In genomic region chr13:16756264-16756663, GRCm38 (mm10) we compare ENCODE assay signal across 24 mouse cellular contexts.
DNase-seq lines count a peak whose midpoint lies in the region; ATAC-seq and TF ChIP-seq lines count a peak whose summit lies in the region.
"Had no signal": no experiment of that assay in that cellular context is flagged by ENCODE, and none has a peak within 500 bp of the region (broad histone marks: within the 10 kb centered on the region; RNA-seq: fewer than 3 reads in every experiment).

No protein-coding gene starts in this region.

- no peak for TF ChIP-seq CTCF in brain, embryonic 14.5 days (IDR thresholded peaks at IDR 0.05; ENCODE audit: borderline replicate concordance, extremely low read depth, insufficient read depth, insufficient read length)

- ATAC-seq in embryonic facial prominence, embryonic 14.5 days (ENCODE audit: low read depth): no peak
- no peak for ATAC-seq in kidney, embryonic 14.5 days (ENCODE audit: low FRiP score, low TSS enrichment)
- ATAC-seq in erythroid progenitor cell, adult 5-6 weeks (replicated peaks; ENCODE audit: low FRiP score, poor library complexity, severe bottlenecking): no peak
- ATAC-seq: inflammation-experienced regulatory T-cells, adult 6 months; liver, embryonic 12.5 days; midbrain, embryonic 13.5 days had no signal

- peak; percentile 46 for DNase-seq in embryonic facial prominence, embryonic 14.5 days (ENCODE audit: low spot score)
- no peak for DNase-seq in embryonic facial prominence, embryonic 10.5 days (ENCODE audit: low spot score)
- peak; percentile 3 for DNase-seq in kidney, adult 9 months
- peak; percentile 66 for DNase-seq in brain, embryonic 14.5 days (ENCODE audit: low read depth)
- peak; percentile 4 to 8 for DNase-seq in kidney, postnatal 36 days
- DNase-seq: adrenal gland, postnatal 36 days; cerebellum, adult 11 months; cerebellum, adult 9-11 months; gastrocnemius, postnatal 14 days; heart, adult 18-20 months; heart, postnatal 14 days; lung, adult 2 months; thymus, adult 18-20 months; thymus, postnatal 36 days had no signal

- peaks cover 4% of the 10 kb centered on the region for H3K4me1 ChIP-seq in embryonic facial prominence, embryonic 14.5 days (ENCODE audit: control insufficient read depth, insufficient read depth, low read length)
- H3K4me1 ChIP-seq in embryonic facial prominence, embryonic 10.5 days: no peaks in the 10 kb centered on the region
- no peaks in the 10 kb centered on the region for H3K4me1 ChIP-seq in kidney, embryonic 14.5 days (ENCODE audit: control insufficient read depth, insufficient read depth, low read length)
- H3K4me1 ChIP-seq: heart, embryonic 12.5 days; hindbrain, embryonic 12.5 days; limb, embryonic 13.5 days; liver, embryonic 12.5 days; megakaryocyte, embryonic 14.5 days; midbrain, embryonic 13.5 days had no signal

- no peak overlapping the region for H3K27ac ChIP-seq in embryonic facial prominence, embryonic 14.5 days (replicated peaks; ENCODE audit: low read depth, low read length)
- H3K27ac ChIP-seq in embryonic facial prominence, embryonic 10.5 days (replicated peaks): no peak overlapping the region
- H3K27ac ChIP-seq in kidney, embryonic 14.5 days (ENCODE audit: low read depth, low read length): no peak overlapping the region
- H3K27ac ChIP-seq: embryonic facial prominence, embryonic 13.5 days; hindbrain, embryonic 12.5 days; limb, embryonic 13.5 days; liver, embryonic 12.5 days; midbrain, embryonic 13.5 days had no signal

- 46% methylated on average over 3 of the region's 3 CpGs for WGBS in embryonic facial prominence, embryonic 14.5 days
- 54% methylated on average over 3 of the region's 3 CpGs for WGBS in embryonic facial prominence, embryonic 10.5 days
- WGBS in kidney, embryonic 14.5 days: 64% methylated on average over 3 of the region's 3 CpGs

- no peak overlapping the region for H3K9ac ChIP-seq in embryonic facial prominence, embryonic 14.5 days (ENCODE audit: low read depth, low read length)
- H3K9ac ChIP-seq in kidney, embryonic 14.5 days (ENCODE audit: low read depth, low read length): no peak overlapping the region
- H3K9ac ChIP-seq: embryonic facial prominence, embryonic 13.5 days; heart, embryonic 12.5 days; hindbrain, embryonic 12.5 days; limb, embryonic 13.5 days; liver, embryonic 12.5 days; midbrain, embryonic 13.5 days had no signal

- TF ChIP-seq POLR2A in brain, embryonic 14.5 days (IDR thresholded peaks at IDR 0.05; ENCODE audit: borderline replicate concordance, extremely low read depth, insufficient read depth, insufficient read length, poor library complexity, severe bottlenecking): no peak

- no peaks in the 10 kb centered on the region for H3K36me3 ChIP-seq in embryonic facial prominence, embryonic 14.5 days (ENCODE audit: control insufficient read depth, insufficient read depth, low read length)
- H3K36me3 ChIP-seq in embryonic facial prominence, embryonic 10.5 days (replicated peaks): no peaks in the 10 kb centered on the region
- no peaks in the 10 kb centered on the region for H3K36me3 ChIP-seq in kidney, embryonic 14.5 days (ENCODE audit: control insufficient read depth, insufficient read depth, low read length)
- H3K36me3 ChIP-seq: embryonic facial prominence, embryonic 13.5 days; heart, embryonic 12.5 days; hindbrain, embryonic 12.5 days; limb, embryonic 13.5 days; liver, embryonic 12.5 days; midbrain, embryonic 13.5 days had no signal

- H3K9me3 ChIP-seq in embryonic facial prominence, embryonic 14.5 days (ENCODE audit: control insufficient read depth, low read length): no peaks in the 10 kb centered on the region
- H3K9me3 ChIP-seq in embryonic facial prominence, embryonic 10.5 days: no peaks in the 10 kb centered on the region
- H3K9me3 ChIP-seq in kidney, embryonic 14.5 days (ENCODE audit: control insufficient read depth, low read length): no peaks in the 10 kb centered on the region
- H3K9me3 ChIP-seq: embryonic facial prominence, embryonic 13.5 days; heart, embryonic 12.5 days; hindbrain, embryonic 12.5 days; limb, embryonic 13.5 days; liver, embryonic 12.5 days; megakaryocyte, embryonic 14.5 days; midbrain, embryonic 13.5 days had no signal

- no peaks in the 10 kb centered on the region for H3K27me3 ChIP-seq in embryonic facial prominence, embryonic 14.5 days (replicated peaks; ENCODE audit: control insufficient read depth, insufficient read depth, low read length)
- no peaks in the 10 kb centered on the region for H3K27me3 ChIP-seq in embryonic facial prominence, embryonic 10.5 days (replicated peaks; ENCODE audit: low read depth, poor library complexity, severe bottlenecking)
- no peaks in the 10 kb centered on the region for H3K27me3 ChIP-seq in kidney, embryonic 14.5 days (ENCODE audit: control insufficient read depth, insufficient read depth, low read length)
- H3K27me3 ChIP-seq: embryonic facial prominence, embryonic 13.5 days; heart, embryonic 12.5 days; hindbrain, embryonic 12.5 days; limb, embryonic 13.5 days; liver, embryonic 12.5 days; megakaryocyte, embryonic 14.5 days; midbrain, embryonic 13.5 days had no signal

- H3K4me2 ChIP-seq in embryonic facial prominence, embryonic 14.5 days (ENCODE audit: low read depth, low read length): no peak overlapping the region
- H3K4me2 ChIP-seq in kidney, embryonic 14.5 days (replicated peaks; ENCODE audit: low read depth, low read length): no peak overlapping the region
- H3K4me2 ChIP-seq: embryonic facial prominence, embryonic 13.5 days; heart, embryonic 12.5 days; hindbrain, embryonic 12.5 days; limb, embryonic 13.5 days; liver, embryonic 12.5 days; midbrain, embryonic 13.5 days had no signal

- H3K4me3 ChIP-seq in embryonic facial prominence, embryonic 14.5 days (ENCODE audit: low read depth, low read length): no peak overlapping the region
- no peak overlapping the region for H3K4me3 ChIP-seq in embryonic facial prominence, embryonic 10.5 days
- H3K4me3 ChIP-seq in kidney, embryonic 14.5 days (ENCODE audit: low read length): no peak overlapping the region
- H3K4me3 ChIP-seq: embryonic facial prominence, embryonic 13.5 days; heart, embryonic 12.5 days; hindbrain, embryonic 12.5 days; limb, embryonic 13.5 days; liver, embryonic 12.5 days; megakaryocyte, embryonic 14.5 days; midbrain, embryonic 13.5 days had no signal
